Mouse (Mus musculus): ENCODE results near the gene Snx21. TPM values are rescaled to one million over a fixed set of nuclear protein-coding genes. Genes with fewer than 3 reads are reported as not detected.

Gene Snx21
- polyA plus RNA-seq, 1 experiment = 52.0 TPM

DNA sequence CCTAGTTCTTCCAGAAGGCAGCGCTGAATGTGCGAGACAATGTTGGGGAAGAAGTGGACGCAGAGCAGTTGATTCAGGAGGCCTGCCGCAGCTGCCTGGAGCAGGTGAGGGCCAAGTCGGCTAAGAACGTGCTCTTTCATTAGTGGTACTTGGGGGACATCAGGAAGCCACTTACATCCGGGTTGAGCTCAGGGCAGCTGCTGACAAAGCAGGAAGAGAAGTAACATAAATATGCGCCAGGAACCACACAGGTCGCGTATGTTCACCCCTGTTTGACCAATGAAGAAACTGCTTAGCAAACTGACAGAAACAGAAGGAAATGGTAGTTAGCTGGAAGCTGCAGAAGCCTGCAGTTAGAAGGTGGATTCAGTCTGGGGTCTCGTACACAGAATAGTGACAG, 31.5 kb upstream of the Snx21 start:
- 50% methylated on average over 11 of the region's 11 CpGs for WGBS
- H3K4me1 ChIP-seq (ENCODE audit: control insufficient read depth, insufficient read depth, low read length) = no peaks in the 10 kb centered on the region
- DNase-seq = no peak
- TF ChIP-seq POLR2A (IDR thresholded peaks at IDR 0.05; ENCODE audit: borderline replicate concordance, extremely low read depth, low read depth, low read length) (no peak), CTCF (IDR thresholded peaks at IDR 0.05; ENCODE audit: insufficient read depth, low read length) (no peak)
- no peak overlapping the region for H3K4me3 ChIP-seq (replicated peaks; ENCODE audit: extremely low read depth, low read depth, low read length)

- DNase-seq = no peak
- Histone ChIP-seq H3K4me1 (ENCODE audit: control insufficient read depth, insufficient read depth, low read length) (no peaks in the 10 kb centered on the region), H3K4me3 (replicated peaks; ENCODE audit: extremely low read depth, low read depth, low read length) (no peak overlapping the region)
- no peak for TF ChIP-seq POLR2A (IDR thresholded peaks at IDR 0.05; ENCODE audit: borderline replicate concordance, extremely low read depth, low read depth, low read length)
- TF ChIP-seq CTCF (IDR thresholded peaks at IDR 0.05; ENCODE audit: insufficient read depth, low read length) = no peak
- 64% methylated on average over 2 of the region's 2 CpGs for WGBS
Measured at GRCm38 (mm10) chr2:164754800-164755199, 30.8 kb upstream of the Snx21 start.

DNA sequence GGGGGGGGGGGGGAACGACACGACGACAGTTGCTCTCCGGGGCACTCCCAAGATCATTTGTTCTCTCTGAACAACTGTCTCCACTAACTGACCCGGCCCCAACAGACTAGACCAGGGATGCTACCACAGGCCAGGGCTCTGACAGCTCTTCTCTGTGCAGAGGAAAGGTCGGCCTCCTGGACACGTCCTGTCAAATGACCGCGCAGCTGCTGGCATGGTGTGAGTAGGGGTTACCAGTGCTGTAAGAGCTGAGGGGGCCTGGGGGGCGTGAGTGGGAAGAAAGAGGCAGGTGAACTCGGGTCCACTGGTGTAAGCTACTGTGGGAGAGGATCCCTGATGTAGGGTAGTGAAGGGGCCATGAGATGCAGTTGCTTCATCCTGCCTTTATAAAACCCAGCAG, 27.8 kb upstream of the Snx21 start:
- no peak for DNase-seq
- TF ChIP-seq POLR2A (IDR thresholded peaks at IDR 0.05; ENCODE audit: borderline replicate concordance, extremely low read depth, low read depth, low read length) = no peak
- TF ChIP-seq CTCF (IDR thresholded peaks at IDR 0.05; ENCODE audit: insufficient read depth, low read length) = no peak
- H3K4me1 ChIP-seq (ENCODE audit: control insufficient read depth, insufficient read depth, low read length) = no peaks in the 10 kb centered on the region
- 89% methylated on average over 11 of the region's 11 CpGs for WGBS
- H3K4me3 ChIP-seq (replicated peaks; ENCODE audit: extremely low read depth, low read depth, low read length) = no peak overlapping the region

DNA sequence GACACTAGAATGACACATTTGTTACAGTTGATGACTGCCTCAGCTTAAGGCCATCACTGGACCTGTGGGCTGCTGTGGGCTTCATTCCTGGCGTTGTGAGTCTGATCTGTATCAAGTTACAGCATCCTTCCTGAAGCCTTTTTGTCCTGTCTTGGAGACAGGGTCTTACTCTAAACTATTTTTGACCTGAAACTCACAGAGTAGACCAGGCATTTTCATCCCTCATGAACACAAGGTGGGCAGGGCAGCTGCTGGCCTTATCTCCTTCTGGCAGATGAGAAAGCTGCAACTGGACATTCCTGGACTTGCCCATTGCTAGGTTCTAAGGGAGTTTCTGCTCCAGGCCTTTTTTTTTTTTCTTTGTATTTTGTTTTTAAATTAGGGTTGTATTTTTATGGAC, 26.9 kb upstream of the Snx21 start:
- Histone ChIP-seq H3K4me3 (replicated peaks; ENCODE audit: extremely low read depth, low read depth, low read length) (no peak overlapping the region), H3K4me1 (ENCODE audit: control insufficient read depth, insufficient read depth, low read length) (no peaks in the 10 kb centered on the region)
- DNase-seq = no peak
- TF ChIP-seq CTCF (IDR thresholded peaks at IDR 0.05; ENCODE audit: insufficient read depth, low read length) = no peak
- no peak for TF ChIP-seq POLR2A (IDR thresholded peaks at IDR 0.05; ENCODE audit: borderline replicate concordance, extremely low read depth, low read depth, low read length)
- WGBS = 63% methylated on average over 1 of the region's 1 CpGs

DNA sequence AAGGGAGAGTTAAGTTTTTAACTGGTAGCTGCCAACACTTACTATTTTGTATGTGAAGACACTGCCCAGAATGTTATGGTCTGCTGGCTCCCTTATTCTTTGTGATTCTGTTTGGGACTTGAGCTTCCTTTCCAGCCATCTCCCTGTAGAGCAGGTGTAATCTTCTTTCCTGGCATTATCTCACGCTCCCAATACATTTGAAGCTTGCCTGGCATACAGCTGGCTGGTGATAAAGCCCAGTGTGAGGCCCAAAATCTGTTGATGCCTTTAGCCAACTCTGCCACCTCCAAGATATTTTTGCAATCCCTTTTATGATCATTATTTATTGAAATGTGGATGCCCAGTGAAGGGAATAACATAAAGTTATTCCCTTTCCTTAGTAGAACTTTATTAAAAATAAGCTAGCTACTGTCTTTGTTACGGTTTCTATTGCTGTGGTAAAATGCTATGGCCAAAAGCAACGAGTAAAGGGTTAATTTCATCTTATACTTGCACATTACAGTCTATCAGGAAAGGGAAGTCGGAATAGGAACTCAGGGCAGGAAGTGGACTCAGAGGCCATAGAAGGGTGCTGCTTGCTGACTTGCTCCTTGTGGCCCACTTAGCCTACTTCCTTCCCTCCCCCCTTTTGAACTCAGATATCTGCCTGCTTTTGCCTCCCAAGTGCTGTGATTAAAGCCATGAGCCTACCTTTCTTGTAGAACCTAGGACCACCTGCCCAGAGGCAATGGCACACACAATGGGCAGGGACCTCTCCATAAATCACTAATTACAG, 25.4 kb upstream of the Snx21 start:
- TF ChIP-seq POLR2A (IDR thresholded peaks at IDR 0.05; ENCODE audit: borderline replicate concordance, extremely low read depth, low read depth, low read length) (no peak), CTCF (IDR thresholded peaks at IDR 0.05; ENCODE audit: insufficient read depth, low read length) (no peak)
- Histone ChIP-seq H3K4me1 (ENCODE audit: control insufficient read depth, insufficient read depth, low read length) (no peaks in the 10 kb centered on the region), H3K4me3 (replicated peaks; ENCODE audit: extremely low read depth, low read depth, low read length) (no peak overlapping the region)
- WGBS = 65% methylated on average over 4 of the region's 4 CpGs
- no peak for DNase-seq

DNA sequence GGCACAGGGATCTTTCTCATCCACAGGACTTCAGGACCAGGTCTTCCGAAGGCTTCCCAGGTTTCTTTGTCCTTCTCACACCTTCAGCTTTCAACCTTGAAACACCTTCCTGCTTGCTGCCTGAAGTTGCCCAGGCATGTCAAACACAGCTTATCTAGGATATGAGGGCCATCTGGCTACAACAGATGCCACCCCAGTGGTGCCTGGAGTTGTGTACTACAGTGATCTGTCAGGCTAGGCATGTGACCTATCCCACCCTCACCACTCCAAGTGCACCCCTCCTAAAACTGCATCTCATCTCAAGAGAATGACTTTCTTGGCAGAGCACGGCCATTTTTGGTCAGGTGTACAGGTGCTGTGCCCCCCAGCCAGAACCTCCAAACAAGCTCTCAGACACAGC, 24.1 kb upstream of the Snx21 start:
- DNase-seq = no peak
- H3K4me3 ChIP-seq (replicated peaks; ENCODE audit: extremely low read depth, low read depth, low read length) = no peak overlapping the region
- 87% methylated on average over 2 of the region's 2 CpGs for WGBS
- no peaks in the 10 kb centered on the region for H3K4me1 ChIP-seq (ENCODE audit: control insufficient read depth, insufficient read depth, low read length)
- TF ChIP-seq POLR2A (IDR thresholded peaks at IDR 0.05; ENCODE audit: borderline replicate concordance, extremely low read depth, low read depth, low read length) (no peak), CTCF (IDR thresholded peaks at IDR 0.05; ENCODE audit: insufficient read depth, low read length) (no peak)

GRCm38 (mm10) chr2:164761971-164762370, 23.7 kb upstream of the Snx21 start:
- DNase-seq = no peak
- WGBS = 95% methylated on average over 4 of the region's 4 CpGs
- Histone ChIP-seq H3K4me1 (ENCODE audit: control insufficient read depth, insufficient read depth, low read length) (no peaks in the 10 kb centered on the region), H3K4me3 (replicated peaks; ENCODE audit: extremely low read depth, low read depth, low read length) (no peak overlapping the region)
- TF ChIP-seq CTCF (IDR thresholded peaks at IDR 0.05; ENCODE audit: insufficient read depth, low read length) (no peak), POLR2A (IDR thresholded peaks at IDR 0.05; ENCODE audit: borderline replicate concordance, extremely low read depth, low read depth, low read length) (no peak)

- Histone ChIP-seq H3K4me1 (ENCODE audit: control insufficient read depth, insufficient read depth, low read length) (no peaks in the 10 kb centered on the region), H3K4me3 (replicated peaks; ENCODE audit: extremely low read depth, low read depth, low read length) (no peak overlapping the region)
- no peak for DNase-seq
- no peak for TF ChIP-seq POLR2A (IDR thresholded peaks at IDR 0.05; ENCODE audit: borderline replicate concordance, extremely low read depth, low read depth, low read length)
- no peak for TF ChIP-seq CTCF (IDR thresholded peaks at IDR 0.05; ENCODE audit: insufficient read depth, low read length)
- WGBS = 81% methylated on average over 7 of the region's 7 CpGs
Measured at GRCm38 (mm10) chr2:164762593-164762992, 23.0 kb upstream of the Snx21 start.

- WGBS = 82% methylated on average over 3 of the region's 3 CpGs
- Histone ChIP-seq H3K4me1 (ENCODE audit: control insufficient read depth, insufficient read depth, low read length) (no peaks in the 10 kb centered on the region), H3K4me3 (replicated peaks; ENCODE audit: extremely low read depth, low read depth, low read length) (no peak overlapping the region)
- DNase-seq = no peak
- TF ChIP-seq CTCF (IDR thresholded peaks at IDR 0.05; ENCODE audit: insufficient read depth, low read length) = no peak
- no peak for TF ChIP-seq POLR2A (IDR thresholded peaks at IDR 0.05; ENCODE audit: borderline replicate concordance, extremely low read depth, low read depth, low read length)
Measured at GRCm38 (mm10) chr2:164765841-164766240, 19.8 kb upstream of the Snx21 start.

DNA sequence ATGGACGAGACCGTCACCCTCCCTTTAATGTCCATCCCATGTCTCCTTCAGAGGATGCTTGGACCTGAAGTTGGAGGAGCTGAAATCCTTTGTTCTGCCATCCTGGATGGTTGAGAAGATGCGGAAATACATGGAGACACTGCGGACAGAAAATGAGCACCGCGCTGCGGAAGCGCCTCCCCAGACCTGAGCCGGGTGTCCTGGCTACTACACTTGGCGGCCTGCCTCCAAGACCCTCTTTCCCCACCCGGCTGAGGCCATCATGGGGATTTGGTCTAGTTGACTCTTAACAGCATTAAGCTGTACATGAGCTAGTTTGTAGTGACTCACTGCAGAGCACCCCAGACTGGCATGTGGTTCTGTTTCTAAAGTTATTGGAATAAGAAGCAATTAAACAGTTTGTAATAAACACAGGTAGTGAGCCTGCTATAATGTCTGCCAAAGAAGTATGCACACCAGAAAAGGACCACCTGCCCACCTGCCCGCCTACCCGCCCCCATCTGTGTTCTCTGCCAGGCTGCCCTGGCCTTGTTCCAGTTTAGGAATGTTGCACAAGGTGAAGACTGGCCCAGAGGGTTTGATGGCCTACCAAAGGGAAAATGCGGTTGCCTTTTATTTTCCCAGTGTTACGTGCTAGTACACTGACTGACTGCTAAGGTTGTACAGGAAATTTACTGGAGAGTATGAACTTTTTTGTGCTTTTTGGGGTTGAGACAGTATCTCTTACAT, 17.6 kb upstream of the Snx21 start:
- no peak overlapping the region for H3K4me3 ChIP-seq (replicated peaks; ENCODE audit: extremely low read depth, low read depth, low read length)
- no peak for DNase-seq
- H3K4me1 ChIP-seq (ENCODE audit: control insufficient read depth, insufficient read depth, low read length) = no peaks in the 10 kb centered on the region
- TF ChIP-seq POLR2A (IDR thresholded peaks at IDR 0.05; ENCODE audit: borderline replicate concordance, extremely low read depth, low read depth, low read length) = no peak
- no peak for TF ChIP-seq CTCF (IDR thresholded peaks at IDR 0.05; ENCODE audit: insufficient read depth, low read length)
- WGBS = 89% methylated on average over 15 of the region's 15 CpGs
